Mouse (Mus musculus) C2C12 (cell line): ENCODE data around the gene Dock10. TPM values are rescaled to one million over a fixed set of nuclear protein-coding genes. Genes with fewer than 3 reads are reported as not detected.

Experiments
- H3K27me3 ChIP-seq: one replicate; pipeline ENCODE4 v1.6.1; 2011; ENCODE audit not compliant: control insufficient read depth, insufficient read depth, insufficient read length
- H3K36me3 ChIP-seq: one replicate; pipeline ENCODE4 v1.6.1; 2011; ENCODE audit not compliant: control insufficient read depth, insufficient read depth
- H3K4me3 ChIP-seq: one replicate; pipeline ENCODE4 v1.5.1; 2011; ENCODE audit warnings: mild to moderate bottlenecking, control low read depth; ENCODE audit not compliant: poor library complexity, insufficient read depth, severe bottlenecking
- H3K79me2 ChIP-seq: one replicate; pipeline ENCODE4 v1.6.1; 2011; ENCODE audit not compliant: control insufficient read depth, insufficient read depth
- H3K79me3 ChIP-seq: one replicate; pipeline ENCODE4 v1.6.1; 2011; ENCODE audit warnings: low read depth, control low read depth
- H3ac ChIP-seq: one replicate; pipeline ENCODE3; 2011; ENCODE audit warnings: low read depth; ENCODE audit not compliant: control insufficient read depth, insufficient read length
- CEBPB ChIP-seq: IDR thresholded peaks from one replicate; pipeline ENCODE4 v1.6.1; 2011; ENCODE audit warnings: low read depth, mild to moderate bottlenecking, control low read depth, moderate library complexity
- CTCF ChIP-seq: IDR thresholded peaks from one replicate; pipeline ENCODE4 v1.5.1; 2011; ENCODE audit not compliant: control insufficient read depth, insufficient read depth, insufficient read length
- FOSL1 ChIP-seq: IDR thresholded peaks from one replicate; pipeline ENCODE4 v1.8.0; 2011; ENCODE audit warnings: mild to moderate bottlenecking, low read length; ENCODE audit not compliant: poor library complexity, insufficient read depth, severe bottlenecking
- MAX ChIP-seq: IDR thresholded peaks from one replicate; pipeline ENCODE4 v1.6.1; 2011; ENCODE audit warnings: mild to moderate bottlenecking, control low read depth
- MYOD1 ChIP-seq: IDR thresholded peaks from one replicate; pipeline ENCODE4 v1.6.1; 2011; ENCODE audit warnings: low read depth; ENCODE audit not compliant: control insufficient read depth, insufficient read length
- MYOG ChIP-seq: IDR thresholded peaks from one replicate; pipeline ENCODE4 v1.6.1; 2011; ENCODE audit not compliant: control insufficient read depth, insufficient read length; ENCODE audit errors: extremely low read depth
- USF1 ChIP-seq: IDR thresholded peaks from one replicate; pipeline ENCODE4 v1.6.1; 2011; ENCODE audit warnings: low read depth, mild to moderate bottlenecking, control low read depth, moderate library complexity
- long read RNA-seq, 2 experiments: library from polyadenylated mRNA; unstranded; transcript quantifications; one replicate each; pipeline ENCODE4 v2.0.0; 2019 to 2020
- polyA plus RNA-seq: library from polyadenylated mRNA; unstranded; fragments of >200 nt; fragmentation: generic; extraction: Trizol; gene quantifications from one replicate; pipeline ENCODE4 v1.2.1, GENCODE M21; 2012; ENCODE audit warnings: missing spikeins

The Dock10 gene
- 0.20 TPM for polyA plus RNA-seq
- long read RNA-seq, experiment 1 = 0 reads
- long read RNA-seq, experiment 2 = 0 reads

- no peak for TF ChIP-seq CTCF
- no peak for TF ChIP-seq MYOD1
- no peak for TF ChIP-seq CEBPB
- no peak for TF ChIP-seq MYOG
- no peak for TF ChIP-seq FOSL1
- no peak for TF ChIP-seq USF1
- H3K27me3 ChIP-seq = peaks cover 4% of the 10 kb centered on the region
- peak within 1 kb of the TSS; percentile 2 for H3K4me3 ChIP-seq
- no peaks in the 10 kb centered on the region for H3K79me3 ChIP-seq
- no peaks in the 10 kb centered on the region for H3K36me3 ChIP-seq
- H3ac ChIP-seq = peak within 1 kb of the TSS; percentile 60
- no peaks in the 10 kb centered on the region for H3K79me2 ChIP-seq
Measured at GRCm38 (mm10) chr1:80757977-80758797, at the start of gene Dock10. Dock10 (minus strand) TSS chr1:80758527.

GRCm38 (mm10) chr1:80806835-80807398 lies 48.6 kb upstream of the Dock10 start:
- Histone ChIP-seq H3K79me3 (no peaks in the 10 kb centered on the region), H3ac (no peak overlapping the region), H3K27me3 (no peaks in the 10 kb centered on the region), H3K36me3 (no peaks in the 10 kb centered on the region), H3K79me2 (no peaks in the 10 kb centered on the region), H3K4me3 (no peak overlapping the region)
- TF ChIP-seq CTCF = no peak
- TF ChIP-seq CEBPB = no peak
- TF ChIP-seq MYOG = no peak
- TF ChIP-seq FOSL1 = no peak
- TF ChIP-seq USF1 = no peak
- no peak for TF ChIP-seq MAX
- no peak for TF ChIP-seq MYOD1

GRCm38 (mm10) chr1:80802023-80802422 lies 43.7 kb upstream of the Dock10 start:
- TF ChIP-seq CTCF (no peak), CEBPB (no peak), MAX (no peak), USF1 (no peak), MYOD1 (no peak), MYOG (no peak), FOSL1 (no peak)
- no peaks in the 10 kb centered on the region for H3K79me3 ChIP-seq
- no peak overlapping the region for H3ac ChIP-seq
- H3K79me2 ChIP-seq = no peaks in the 10 kb centered on the region
- no peaks in the 10 kb centered on the region for H3K27me3 ChIP-seq
- no peak overlapping the region for H3K4me3 ChIP-seq
- H3K36me3 ChIP-seq = no peaks in the 10 kb centered on the region

- H3K27me3 ChIP-seq = no peaks in the 10 kb centered on the region
- no peaks in the 10 kb centered on the region for H3K79me3 ChIP-seq
- no peak for TF ChIP-seq CEBPB
- no peak for TF ChIP-seq FOSL1
- no peak for TF ChIP-seq USF1
- no peak for TF ChIP-seq MYOD1
- no peak for TF ChIP-seq CTCF
- TF ChIP-seq MAX = no peak
- TF ChIP-seq MYOG = no peak
- no peak overlapping the region for H3ac ChIP-seq
- H3K4me3 ChIP-seq = no peak overlapping the region
- H3K79me2 ChIP-seq = no peaks in the 10 kb centered on the region
- no peaks in the 10 kb centered on the region for H3K36me3 ChIP-seq
Measured at GRCm38 (mm10) chr1:80785066-80785779, 26.9 kb upstream of the Dock10 start.

GRCm38 (mm10) chr1:80784155-80784554 lies 25.8 kb upstream of the Dock10 start:
- no peak overlapping the region for H3ac ChIP-seq
- H3K4me3 ChIP-seq = no peak overlapping the region
- TF ChIP-seq USF1 (no peak), MYOG (no peak), MAX (no peak)
- H3K27me3 ChIP-seq = no peaks in the 10 kb centered on the region
- no peaks in the 10 kb centered on the region for H3K79me2 ChIP-seq
- H3K79me3 ChIP-seq = no peaks in the 10 kb centered on the region
- H3K36me3 ChIP-seq = no peaks in the 10 kb centered on the region
